Mouse (Mus musculus): ENCODE measurements at regions not wholly inside any gene's neighbourhood (a gene's known extent, or its start where the extent isn't known, plus 50 kb on each side); places are given as distances from the start of the nearest gene placed in this dataset.
A peak's percentile ranks its signal among the peaks of the same experiment; 100 is the strongest.

DNA sequence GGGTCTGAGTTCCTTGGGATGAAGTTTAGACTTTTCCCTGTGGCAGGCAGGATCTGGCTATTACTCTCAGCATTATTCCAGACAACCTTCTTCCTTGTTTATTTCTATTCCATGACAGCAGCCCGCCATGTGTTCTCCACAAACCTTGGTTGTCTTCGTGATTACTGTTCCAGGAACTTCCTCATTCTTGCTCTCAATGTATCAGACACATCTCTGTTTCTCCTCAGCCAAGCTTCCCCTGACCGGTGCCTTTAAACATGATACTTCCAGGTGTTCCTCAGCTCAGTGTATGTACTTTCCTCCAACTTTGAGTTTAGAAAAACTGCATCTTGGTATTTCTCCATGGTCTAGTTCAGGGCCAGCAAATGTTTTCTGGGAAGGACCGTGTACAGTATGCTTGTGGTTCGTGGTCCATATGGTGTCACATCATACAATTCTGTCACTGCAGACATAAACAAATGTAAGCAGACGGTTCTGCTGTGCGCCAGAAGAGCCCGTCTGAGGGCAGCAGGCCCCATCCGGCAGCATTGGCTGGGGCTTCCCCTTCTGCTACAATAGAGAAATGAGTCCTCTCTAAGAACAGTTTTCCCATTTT, 64.2 kb downstream of the Peg10 start:
- no peak for DNase-seq (ENCODE audit: extremely low spot score)

DNA sequence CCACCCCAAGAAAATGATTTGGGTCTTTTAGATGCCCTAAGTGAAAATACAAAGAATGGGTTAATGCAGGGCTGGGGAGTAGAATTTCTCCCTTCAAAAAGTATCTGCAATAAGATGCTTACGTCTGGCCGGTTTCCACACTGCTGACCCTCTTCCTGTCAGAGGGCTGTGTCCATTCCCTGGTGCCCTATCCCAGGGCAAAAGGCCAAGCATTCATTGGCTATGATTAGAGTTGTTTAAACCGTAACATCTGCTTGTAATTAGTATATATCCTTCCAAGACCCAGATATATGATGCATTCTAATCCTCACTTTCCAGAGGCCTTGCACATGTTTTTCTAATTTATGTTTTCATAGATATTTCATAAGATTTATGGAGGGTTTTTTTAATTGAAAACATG, 66.1 kb downstream of the Peg10 start:
- peak; percentile 62 for DNase-seq (ENCODE audit: extremely low spot score)

DNA sequence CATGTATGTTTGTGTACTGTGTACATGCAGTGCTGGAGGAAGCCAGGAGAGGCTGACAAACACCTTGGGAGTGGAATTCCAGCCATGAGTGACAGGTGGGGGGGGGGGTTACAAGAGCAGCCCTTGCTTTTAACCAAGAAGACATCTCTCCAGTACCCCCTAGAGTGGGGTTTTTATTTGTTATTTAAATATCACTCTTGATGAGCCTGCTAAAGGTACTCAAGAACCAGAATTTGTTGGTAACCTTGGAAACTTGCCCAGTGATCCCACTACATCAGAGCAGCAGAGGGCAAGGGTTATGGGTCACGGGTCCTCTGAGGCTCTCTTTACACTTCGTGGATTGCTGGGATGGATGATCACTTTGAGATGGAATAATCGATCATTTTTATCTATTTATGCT, 69.8 kb downstream of the Peg10 start:
- no peak for DNase-seq (ENCODE audit: extremely low spot score)

DNA sequence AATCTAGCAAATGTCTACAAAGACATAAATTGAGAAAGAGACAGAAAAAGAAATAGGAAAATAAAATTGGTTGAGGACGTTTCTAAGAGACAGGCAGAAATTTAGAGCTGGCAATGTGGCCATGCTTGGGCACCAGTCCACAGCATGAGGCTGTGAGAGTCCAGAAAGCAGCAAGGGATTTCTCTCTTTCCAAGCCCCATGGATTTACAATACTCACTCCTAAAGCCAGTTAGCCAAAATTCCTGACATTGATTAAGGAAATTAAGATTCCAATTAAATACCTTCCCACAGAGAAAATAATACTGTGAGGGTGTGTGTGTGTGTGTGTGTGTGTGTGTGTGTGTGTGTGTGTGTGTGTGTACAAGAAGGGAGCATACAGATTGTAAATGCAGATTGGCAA, 61.5 kb upstream of the Ppp1r9a start:
- no peak for DNase-seq (ENCODE audit: extremely low spot score)

DNA sequence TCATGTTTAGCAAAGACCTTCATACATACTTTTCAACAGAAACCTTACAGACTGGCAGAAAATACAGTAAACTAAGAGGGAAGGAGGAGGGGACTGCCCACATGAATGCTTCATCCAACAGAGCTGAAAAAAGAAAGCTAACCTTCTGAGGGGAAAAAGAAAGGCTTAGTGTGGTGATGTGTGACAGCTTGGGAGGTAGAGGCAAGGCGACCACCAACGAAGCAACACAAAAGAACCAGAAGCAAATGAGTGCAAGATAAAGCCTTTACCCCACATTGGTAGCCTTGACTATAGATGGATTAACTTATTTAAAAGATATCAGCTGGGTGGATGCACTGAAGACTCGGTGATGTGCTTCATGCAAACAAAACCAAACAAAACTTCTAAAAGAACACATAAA, 53.0 kb upstream of the Ppp1r9a start:
- no peak for DNase-seq (ENCODE audit: extremely low spot score)

DNA sequence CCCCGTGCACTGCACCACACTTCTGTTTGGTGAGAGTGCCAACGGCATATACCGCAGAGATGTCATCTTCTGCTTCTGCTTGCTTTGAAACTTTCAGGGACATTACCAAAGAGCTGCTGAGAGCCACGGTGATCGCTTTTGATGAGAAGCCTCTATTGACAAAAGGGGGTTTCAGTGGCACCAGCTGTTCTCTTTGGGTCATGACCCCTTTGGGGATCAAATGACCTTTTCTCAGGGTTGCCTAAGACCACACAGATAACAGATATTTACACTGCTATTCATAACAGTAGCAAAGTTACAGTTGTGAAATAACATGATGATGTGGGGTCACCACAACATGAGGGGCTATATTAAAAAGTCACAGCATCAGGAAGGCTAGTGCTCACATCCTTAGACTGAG, 51.7 kb upstream of the Ppp1r9a start:
- peak; percentile 47 for DNase-seq (ENCODE audit: extremely low spot score)

All from embryo, embryonic 9.5 days (tissue).